Mouse (Mus musculus) hindbrain, embryonic 11.5 days (tissue): ENCODE data around the gene Golga7b. TPM values are rescaled to one million over a fixed set of nuclear protein-coding genes. Genes with fewer than 3 reads are reported as not detected.

Experiments
- ATAC-seq: fragments of 200-750 bp; cut with Nextera tagmentation; 2 replicates; pipeline ENCODE4 v1.8.0; 2017; ENCODE audit warnings: mild to moderate bottlenecking, moderate TSS enrichment, moderate library complexity; ENCODE audit not compliant: low FRiP score
- DNase-seq: peaks from one replicate; pipeline ENCODE4 v3.0.0-alpha.2; 2015; ENCODE audit warnings: low spot score
- H3K27ac ChIP-seq: fragments of 300-500 bp; sonication (generic); 2 replicates; pipeline ENCODE4 v1.5.1; 2014; ENCODE audit warnings: mild to moderate bottlenecking, low read depth, low read length
- H3K27me3 ChIP-seq: fragments of 300-500 bp; sonication (generic); 2 replicates; pipeline ENCODE4 v1.6.1; 2014; ENCODE audit warnings: mild to moderate bottlenecking, low read length, moderate library complexity, mixed read lengths; ENCODE audit not compliant: control insufficient read depth, insufficient read depth
- H3K36me3 ChIP-seq: fragments of 300-500 bp; sonication (generic); 2 replicates; pipeline ENCODE4 v1.6.1; 2014; ENCODE audit warnings: mild to moderate bottlenecking, low read length, moderate library complexity, mixed read lengths; ENCODE audit not compliant: control insufficient read depth, insufficient read depth
- H3K4me1 ChIP-seq: fragments of 300-500 bp; sonication (generic); replicated peaks from 2 replicates; pipeline ENCODE4 v1.6.1; 2014; ENCODE audit warnings: low read length, mixed read lengths; ENCODE audit not compliant: control insufficient read depth, insufficient read depth
- H3K4me2 ChIP-seq: fragments of 300-500 bp; sonication (generic); replicated peaks from 2 replicates; pipeline ENCODE4 v1.6.1; 2014; ENCODE audit warnings: mild to moderate bottlenecking, low read depth, low read length
- H3K4me3 ChIP-seq: fragments of 300-500 bp; sonication (generic); 2 replicates; pipeline ENCODE4 v1.5.1; 2014; ENCODE audit warnings: low read depth, low read length
- H3K9ac ChIP-seq: fragments of 300-500 bp; sonication (generic); 2 replicates; pipeline ENCODE4 v1.6.1; 2014; ENCODE audit warnings: low read depth, low read length
- H3K9me3 ChIP-seq: fragments of 300-500 bp; sonication (generic); 2 replicates; pipeline ENCODE4 v1.6.1; 2016; ENCODE audit warnings: low read length; ENCODE audit not compliant: control insufficient read depth
- WGBS: fragments of 180-500 bp; shearing (Covaris S2); extraction: QIAGEN DNeasy Blood & Tissue Kit; methylation state at CpG from one replicate; pipeline ENCODE4 v1.1.7; 2014; 5-methylcytosine and 5-hydroxymethylcytosine counted together
- polyA plus RNA-seq: library from polyadenylated mRNA; unstranded; fragments of >200 nt; fragmentation: Nextera tagmentation; extraction: Ambion mirVana; gene quantifications from 2 replicates; pipeline ENCODE4 v1.2.1, GENCODE M21; 2014

The Golga7b gene
- polyA plus RNA-seq, 1 experiment from 2014 or later: 5.0 TPM

DNA sequence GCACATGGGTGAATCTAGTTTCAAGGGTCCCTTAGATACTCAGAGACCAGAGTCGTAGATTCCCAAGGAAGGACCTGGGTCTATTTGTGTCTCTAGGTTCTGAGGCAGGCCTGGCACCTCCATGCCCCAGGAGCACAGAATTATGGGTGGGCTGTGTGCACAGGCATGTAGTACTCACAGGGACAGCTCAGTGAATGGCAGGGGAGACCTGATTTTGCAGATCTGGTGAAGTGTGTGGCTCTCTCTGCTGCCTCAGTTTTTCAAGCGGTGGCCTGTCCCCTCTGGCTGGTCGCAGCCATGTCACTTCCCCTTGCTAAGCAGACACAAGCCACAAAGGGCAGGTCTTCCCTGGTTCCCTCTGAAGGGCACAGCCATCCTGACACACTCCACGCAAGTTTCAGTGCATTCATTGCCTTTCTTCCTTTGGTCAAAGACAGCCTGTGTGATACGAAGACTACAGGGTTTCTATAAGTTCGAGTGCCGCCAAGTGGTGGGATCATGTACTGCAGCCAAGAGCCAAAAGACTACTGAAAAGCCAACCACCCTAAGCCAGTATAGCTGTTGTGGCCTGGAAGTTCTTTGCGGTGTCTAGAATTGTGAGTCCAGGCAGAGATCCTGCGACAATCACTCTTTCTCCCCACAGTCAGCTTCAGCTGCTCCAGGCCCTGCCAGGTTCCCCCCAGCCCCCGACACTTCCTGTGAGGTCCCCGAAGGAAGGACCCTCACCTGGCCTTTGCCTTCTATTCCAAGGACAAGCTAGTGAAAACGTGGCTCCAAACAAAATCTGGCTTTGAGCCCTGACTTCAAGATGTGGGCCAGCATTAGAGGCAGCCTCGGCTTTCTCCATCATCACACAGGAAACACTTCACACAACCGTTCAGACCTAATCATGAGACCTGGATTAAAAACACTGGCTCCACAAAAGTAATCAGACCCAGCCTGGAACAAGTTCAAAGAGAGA lies 24.9 kb downstream of the Golga7b start:
- no peak for ATAC-seq
- DNase-seq: peak; percentile 92
- 44% methylated on average over 14 of the region's 14 CpGs for WGBS

DNA sequence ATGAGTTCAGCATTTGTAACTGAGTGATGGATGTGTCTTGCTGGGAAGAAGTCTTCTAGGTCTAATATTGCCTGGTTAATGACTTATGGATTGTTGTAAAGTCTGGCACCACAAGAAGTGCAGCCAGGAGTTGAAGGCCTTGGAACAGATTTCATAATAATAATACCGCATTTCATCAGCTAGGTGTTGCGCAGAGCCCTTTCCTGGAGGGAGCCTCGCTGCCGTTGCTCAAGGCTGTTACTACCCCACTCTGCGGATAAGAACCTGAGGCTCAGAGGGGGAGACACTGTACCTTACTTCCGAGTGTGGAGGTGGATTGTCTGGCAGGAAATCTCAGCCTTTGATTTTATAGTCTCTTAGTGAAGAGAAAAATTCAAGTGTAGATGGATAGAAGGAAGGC lies 29.9 kb downstream of the Golga7b start:
- ATAC-seq (no peak), DNase-seq (no peak)
- H3K4me2 ChIP-seq: no peak overlapping the region
- H3K4me1 ChIP-seq: no peaks in the 10 kb centered on the region
- WGBS: 83% methylated on average over 6 of the region's 6 CpGs
- no peak overlapping the region for H3K4me3 ChIP-seq
- no peak overlapping the region for H3K9ac ChIP-seq
- no peaks in the 10 kb centered on the region for H3K9me3 ChIP-seq
- no peak overlapping the region for H3K27ac ChIP-seq
- no peaks in the 10 kb centered on the region for H3K27me3 ChIP-seq
- H3K36me3 ChIP-seq: no peaks in the 10 kb centered on the region

More for the DNA sequence above, 24.9 kb downstream of the Golga7b start:
- Histone ChIP-seq H3K27ac (no peak overlapping the region), H3K4me2 (no peak overlapping the region), H3K4me3 (no peak overlapping the region), H3K4me1 (0 out of 2 replicates have a peak, but pooled peaks cover 2% of the 10 kb centered on the region), H3K27me3 (no peaks in the 10 kb centered on the region), H3K9ac (no peak overlapping the region), H3K9me3 (no peaks in the 10 kb centered on the region), H3K36me3 (no peaks in the 10 kb centered on the region)

DNA sequence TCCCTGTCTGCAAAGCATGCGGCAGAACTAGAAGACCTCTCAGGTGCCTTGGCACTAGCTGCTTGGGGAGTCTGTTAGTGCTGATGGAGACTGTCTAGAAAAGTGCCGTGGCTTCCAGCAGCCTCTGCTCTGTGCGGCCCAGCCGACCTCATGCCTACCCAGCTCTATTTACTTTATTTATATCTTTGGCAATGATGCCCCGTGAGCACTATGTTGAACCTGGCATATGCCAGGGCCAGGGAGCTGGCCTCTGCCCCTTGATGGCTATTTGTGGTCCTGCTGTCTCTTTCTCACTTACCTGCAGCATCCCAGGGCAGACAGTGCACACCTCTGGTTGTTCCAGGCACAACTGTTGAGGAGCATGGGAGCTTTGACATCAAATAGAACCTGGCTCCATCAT lies 31.1 kb downstream of the Golga7b start:
- ATAC-seq (no peak), DNase-seq (no peak)
- WGBS: 82% methylated on average over 5 of the region's 5 CpGs
- no peaks in the 10 kb centered on the region for H3K9me3 ChIP-seq
- no peaks in the 10 kb centered on the region for H3K36me3 ChIP-seq
- no peak overlapping the region for H3K27ac ChIP-seq
- H3K4me3 ChIP-seq: no peak overlapping the region
- H3K9ac ChIP-seq: no peak overlapping the region
- no peaks in the 10 kb centered on the region for H3K27me3 ChIP-seq
- H3K4me1 ChIP-seq: no peaks in the 10 kb centered on the region
- no peak overlapping the region for H3K4me2 ChIP-seq

DNA sequence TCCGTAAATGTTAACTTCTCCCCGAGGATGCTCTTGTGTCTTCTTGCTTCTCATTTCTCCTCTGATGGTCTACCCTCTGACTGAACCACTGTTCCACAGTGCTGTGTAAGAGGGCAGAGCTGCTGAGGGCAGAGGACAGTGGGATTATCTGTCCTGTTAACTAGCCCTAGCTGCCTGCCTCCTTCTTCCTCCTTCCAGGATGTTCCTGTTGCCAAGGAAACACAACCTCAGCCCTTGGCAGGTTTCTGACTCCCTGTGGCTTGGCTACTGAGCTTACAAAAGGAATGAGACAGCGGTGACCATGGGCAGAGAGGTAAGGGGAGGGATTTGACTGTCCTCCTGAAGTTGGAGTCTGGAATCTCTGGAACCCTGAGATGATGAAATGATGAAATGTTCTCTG lies 32.2 kb downstream of the Golga7b start:
- no peak for ATAC-seq
- no peak overlapping the region for H3K27ac ChIP-seq
- H3K4me3 ChIP-seq: no peak overlapping the region
- 59% methylated on average over 3 of the region's 3 CpGs for WGBS
- H3K4me1 ChIP-seq: no peaks in the 10 kb centered on the region
- H3K9ac ChIP-seq: no peak overlapping the region
- DNase-seq: no peak
- no peaks in the 10 kb centered on the region for H3K36me3 ChIP-seq
- H3K9me3 ChIP-seq: no peaks in the 10 kb centered on the region
- H3K4me2 ChIP-seq: no peak overlapping the region
- no peaks in the 10 kb centered on the region for H3K27me3 ChIP-seq

DNA sequence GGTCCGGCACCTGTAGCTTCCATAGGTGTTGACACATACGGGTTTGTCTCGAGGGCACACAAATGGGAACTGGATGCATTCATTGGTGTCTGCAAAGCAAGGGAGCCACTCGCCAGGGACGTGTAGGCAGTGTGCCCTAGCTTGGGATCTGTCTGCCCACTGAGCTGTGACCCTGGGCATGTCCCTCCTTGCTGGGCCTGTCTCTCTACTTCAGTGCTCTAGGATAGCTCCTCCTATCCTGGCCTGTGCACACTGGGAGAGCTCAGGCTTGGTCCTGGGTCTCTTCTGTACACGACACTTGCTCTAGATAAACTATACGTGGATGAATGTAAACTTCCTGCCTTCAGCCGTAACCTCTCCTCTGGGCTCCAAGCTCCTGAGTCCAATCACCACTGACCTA lies 36.8 kb downstream of the Golga7b start:
- H3K9ac ChIP-seq: no peak overlapping the region
- H3K4me2 ChIP-seq: no peak overlapping the region
- ATAC-seq (no peak), DNase-seq (no peak)
- H3K9me3 ChIP-seq: no peaks in the 10 kb centered on the region
- no peaks in the 10 kb centered on the region for H3K27me3 ChIP-seq
- WGBS: 82% methylated on average over 8 of the region's 8 CpGs
- H3K4me3 ChIP-seq: no peak overlapping the region
- H3K27ac ChIP-seq: no peak overlapping the region
- no peaks in the 10 kb centered on the region for H3K36me3 ChIP-seq
- H3K4me1 ChIP-seq: no peaks in the 10 kb centered on the region

DNA sequence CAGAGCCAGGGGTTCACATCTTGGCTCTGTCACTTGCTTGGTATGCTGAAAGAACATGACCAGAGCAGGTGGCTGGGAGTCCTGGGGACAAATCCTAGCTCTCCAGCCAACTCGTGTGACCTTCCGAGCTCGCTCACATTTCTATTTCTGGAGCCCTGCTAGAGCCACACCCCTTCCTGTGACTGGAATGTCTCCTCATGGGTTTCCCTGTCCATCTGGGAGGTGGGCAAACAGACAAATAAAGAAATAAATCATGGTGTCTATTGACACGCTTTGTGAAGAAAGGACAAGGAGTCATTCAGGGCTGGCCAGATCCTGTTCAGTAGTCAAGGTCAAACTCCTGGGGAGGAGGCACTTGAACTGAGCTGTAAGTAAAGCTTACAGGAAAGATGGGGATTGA lies 41.0 kb downstream of the Golga7b start:
- peaks cover 13% of the 10 kb centered on the region; the same call in 1 of the 2 replicates for H3K4me1 ChIP-seq
- no peaks in the 10 kb centered on the region for H3K36me3 ChIP-seq
- no peak for DNase-seq
- no peaks in the 10 kb centered on the region for H3K27me3 ChIP-seq
- WGBS: 68% methylated on average over 4 of the region's 4 CpGs
- ATAC-seq: no peak
- no peaks in the 10 kb centered on the region for H3K9me3 ChIP-seq
- no peak overlapping the region for H3K4me2 ChIP-seq
- H3K27ac ChIP-seq: no peak overlapping the region
- H3K9ac ChIP-seq: no peak overlapping the region
- no peak overlapping the region for H3K4me3 ChIP-seq

DNA sequence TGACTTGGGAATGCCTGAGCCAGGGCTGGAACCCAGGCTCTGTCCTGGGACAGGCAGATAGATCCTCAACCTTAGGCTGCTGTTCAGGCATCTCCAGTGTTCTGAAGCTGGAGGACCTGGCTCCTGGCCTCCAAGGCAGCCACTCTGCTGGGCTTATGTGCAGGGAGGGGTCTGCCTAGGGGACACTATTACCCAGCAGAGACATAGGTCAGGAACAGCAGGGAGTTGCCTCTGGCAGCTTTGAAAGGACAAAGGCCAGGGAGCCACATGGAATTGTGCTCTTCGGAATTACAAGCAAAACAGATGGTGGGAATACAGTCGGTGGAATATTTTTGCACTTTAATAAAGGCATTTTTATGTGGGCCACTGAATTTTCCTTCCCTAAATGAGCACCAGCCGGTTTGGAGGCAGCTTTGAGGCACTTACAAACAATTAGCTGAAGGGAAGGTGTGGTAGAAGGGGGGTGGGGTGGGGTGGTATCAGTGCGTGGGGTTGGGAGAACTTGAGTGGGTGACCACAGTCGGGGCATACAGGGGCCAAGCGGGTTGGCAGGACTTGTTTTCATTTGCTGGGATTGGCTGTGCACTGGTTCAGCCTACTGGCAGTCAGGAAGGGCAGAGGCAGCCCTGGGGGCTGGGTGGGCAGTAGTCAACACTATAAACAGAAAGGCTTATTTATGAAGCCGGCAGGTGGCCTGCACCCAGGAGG lies 43.7 kb downstream of the Golga7b start:
- H3K36me3 ChIP-seq: no peaks in the 10 kb centered on the region
- H3K9ac ChIP-seq: no peak overlapping the region
- DNase-seq (peak; percentile 26), ATAC-seq (peak; percentile 40; the same call in 1 of the 2 replicates)
- H3K27me3 ChIP-seq: no peaks in the 10 kb centered on the region
- no peak overlapping the region for H3K4me3 ChIP-seq
- H3K4me2 ChIP-seq: no peak overlapping the region
- H3K27ac ChIP-seq: peak overlapping the region; percentile 53; the same call in 1 of the 2 replicates
- H3K9me3 ChIP-seq: no peaks in the 10 kb centered on the region
- WGBS: 21% methylated on average over 7 of the region's 7 CpGs
- H3K4me1 ChIP-seq: peaks cover 13% of the 10 kb centered on the region; the same call in 1 of the 2 replicates

DNA sequence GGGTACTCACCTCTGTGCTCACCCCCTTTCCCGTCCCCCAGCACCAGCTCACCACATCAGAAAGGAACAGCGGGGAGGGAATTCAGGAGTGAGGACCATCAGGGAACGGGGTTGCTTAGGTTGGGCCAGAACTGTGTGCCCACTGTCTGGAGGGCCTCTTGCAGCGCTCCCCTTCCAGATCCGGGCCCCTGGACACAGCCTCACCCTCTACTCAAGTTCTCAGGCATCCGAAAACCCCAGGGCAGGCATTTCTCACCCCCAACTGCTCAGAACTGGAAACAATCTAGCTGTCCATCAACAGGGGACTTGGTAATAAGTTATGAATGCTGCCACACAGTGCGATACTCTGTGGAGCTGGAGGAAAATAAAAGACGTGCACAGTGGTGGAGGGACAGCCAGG lies 44.7 kb downstream of the Golga7b start:
- Histone ChIP-seq H3K36me3 (no peaks in the 10 kb centered on the region), H3K4me1 (peaks cover 13% of the 10 kb centered on the region; the same call in 1 of the 2 replicates), H3K27me3 (no peaks in the 10 kb centered on the region), H3K9me3 (no peaks in the 10 kb centered on the region), H3K4me2 (no peak overlapping the region), H3K4me3 (no peak overlapping the region), H3K9ac (no peak overlapping the region), H3K27ac (peak overlapping the region; percentile 53; the same call in 1 of the 2 replicates)
- DNase-seq (peak; percentile 36), ATAC-seq (peak; percentile 34; the same call in 1 of the 2 replicates)
- 24% methylated on average over 8 of the region's 8 CpGs for WGBS
